Mouse (Mus musculus) CH12.LX (cell line): ENCODE results near the gene Spryd3.

ENCODE experiments used
- CHD2 ChIP-seq: IDR thresholded peaks from 2 replicates; pipeline ENCODE4 v1.6.1; 2011; ENCODE audit warnings: low read length, improper control_type of control experiment
- CTCF ChIP-seq, 2 experiments: IDR thresholded peaks in 1 of 2; conservative IDR thresholded peaks in 1 of 2; 2 replicates each; pipeline ENCODE4 v1.5.1; 2011 to 2012; ENCODE audit warnings: low read depth in 2 of 2, low read length in 2 of 2, improper control_type of control experiment in 1 of 2, inconsistent platforms in 1 of 2, mild to moderate bottlenecking in 1 of 2, moderate library complexity in 1 of 2
- GABPA ChIP-seq: IDR thresholded peaks from 2 replicates; pipeline ENCODE4 v1.6.1; 2012; ENCODE audit warnings: low read depth, low read length, improper control_type of control experiment, inconsistent platforms; ENCODE audit not compliant: insufficient replicate concordance
- KAT2A ChIP-seq: IDR thresholded peaks from 2 replicates; pipeline ENCODE4 v1.6.1; 2012; ENCODE audit warnings: low read length, improper control_type of control experiment, inconsistent platforms; ENCODE audit not compliant: insufficient replicate concordance
- MXI1 ChIP-seq: IDR thresholded peaks from 2 replicates; pipeline ENCODE4 v1.6.1; 2011; ENCODE audit warnings: mild to moderate bottlenecking, low read depth, low read length, improper control_type of control experiment
- POLR2A ChIP-seq: IDR thresholded peaks from 2 replicates; pipeline ENCODE4 v1.6.1; 2011; ENCODE audit warnings: low read depth, mild to moderate bottlenecking, improper control_type of control experiment, low read length
- SIN3A ChIP-seq: IDR thresholded peaks from 2 replicates; pipeline ENCODE4 v1.6.1; 2012; ENCODE audit warnings: low read length, improper control_type of control experiment, inconsistent platforms
- TBP ChIP-seq: conservative IDR thresholded peaks from 2 replicates; pipeline ENCODE4 v1.6.1; 2011; ENCODE audit warnings: low read depth, low read length, improper control_type of control experiment
- ZKSCAN1 ChIP-seq: IDR thresholded peaks from 2 replicates; pipeline ENCODE4 v1.6.1; 2012; ENCODE audit warnings: low read depth, inconsistent platforms, low read length, improper control_type of control experiment, borderline replicate concordance
- ZNF384 ChIP-seq: IDR thresholded peaks from 2 replicates; pipeline ENCODE4 v1.6.1; 2012; ENCODE audit warnings: low read depth, low read length, improper control_type of control experiment, inconsistent platforms

- no peak for TF ChIP-seq CHD2
- no peak for TF ChIP-seq CTCF (conservative IDR thresholded peaks at IDR 0.05 in 1 of 2, IDR thresholded peaks at IDR 0.05 in 1 of 2; ENCODE audit: low read depth in 2 of 2, low read length in 2 of 2)
- no peak for TF ChIP-seq TBP
- no peak for TF ChIP-seq ZNF384
- no peak for TF ChIP-seq KAT2A
- TF ChIP-seq MXI1: no peak
- TF ChIP-seq POLR2A: no peak
- no peak for TF ChIP-seq ZKSCAN1
- TF ChIP-seq SIN3A: no peak
- no peak for TF ChIP-seq GABPA
These were observed 16.2 kb downstream of the Spryd3 start for GRCm38 (mm10) chr15:102119831-102120170.
